ENCODE assay signal across 14 mouse cellular contexts in the genomic region with DNA sequence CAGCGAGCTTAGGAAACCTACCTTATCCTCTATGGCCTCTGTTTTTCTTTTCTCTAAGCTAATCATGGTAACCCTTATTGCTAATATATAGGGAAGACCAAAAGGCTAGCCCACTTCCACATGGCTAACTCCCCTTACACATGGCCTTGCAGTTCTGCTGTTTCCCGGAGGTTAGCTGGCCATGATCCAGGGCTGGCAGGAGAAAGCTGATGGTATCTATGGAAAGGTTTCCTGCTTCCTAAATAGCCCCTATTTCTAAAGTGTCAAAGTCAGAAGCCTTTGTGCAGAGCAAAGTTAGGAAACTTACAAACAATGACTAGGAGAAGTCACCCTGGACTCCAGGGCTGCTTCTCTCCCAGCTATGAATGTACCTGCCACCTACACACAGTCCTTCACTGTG.
DNase-seq lines count a peak whose midpoint lies in the region; ATAC-seq and TF ChIP-seq lines count a peak whose summit lies in the region.
"Had no signal": no experiment of that assay in that cellular context is flagged by ENCODE, and none has a peak within 500 bp of the region (broad histone marks: within the 10 kb centered on the region; RNA-seq: fewer than 3 reads in every experiment).

No protein-coding gene starts in this region.

- no peak overlapping the region for H3K4me2 ChIP-seq in lung, embryonic 16.5 days (ENCODE audit: low read depth, low read length)
- no peak overlapping the region for H3K4me2 ChIP-seq in kidney, embryonic 14.5 days (replicated peaks; ENCODE audit: low read depth, low read length)
- H3K4me2 ChIP-seq: heart, embryonic 15.5 days; liver, embryonic 13.5 days; neural tube, embryonic 13.5 days had no signal

- H3K4me1 ChIP-seq in lung, embryonic 16.5 days (replicated peaks; ENCODE audit: control insufficient read depth, insufficient read depth, low read length), result peaks cover 2% of the 10 kb centered on the region; the same call in 1 of the 2 replicates
- peaks cover 12% of the 10 kb centered on the region for H3K4me1 ChIP-seq in lung, adult 2 months (ENCODE audit: control insufficient read depth, insufficient read depth, low read length)
- H3K4me1 ChIP-seq in kidney, embryonic 14.5 days (ENCODE audit: control insufficient read depth, insufficient read depth, low read length), result no peaks in the 10 kb centered on the region
- H3K4me1 ChIP-seq: liver, embryonic 13.5 days; neural tube, embryonic 13.5 days had no signal

- TF ChIP-seq POLR2A in lung, adult 2 months (IDR thresholded peaks at IDR 0.05; ENCODE audit: borderline replicate concordance, extremely low read depth, low read depth, low read length), result no peak

- TF ChIP-seq CTCF in lung, adult 2 months (IDR thresholded peaks at IDR 0.05; ENCODE audit: insufficient read depth, low read length), result no peak

- no peaks in the 10 kb centered on the region for H3K9me3 ChIP-seq in lung, embryonic 16.5 days (ENCODE audit: control insufficient read depth, low read length)
- no peaks in the 10 kb centered on the region for H3K9me3 ChIP-seq in kidney, embryonic 14.5 days (ENCODE audit: control insufficient read depth, low read length)
- H3K9me3 ChIP-seq: heart, embryonic 15.5 days; liver, embryonic 13.5 days; neural tube, embryonic 13.5 days had no signal

- no peak overlapping the region for H3K4me3 ChIP-seq in lung, embryonic 16.5 days (ENCODE audit: low read length)
- H3K4me3 ChIP-seq in lung, adult 2 months (replicated peaks; ENCODE audit: extremely low read depth, low read depth, low read length), result no peak overlapping the region
- H3K4me3 ChIP-seq in kidney, embryonic 14.5 days (ENCODE audit: low read length), result no peak overlapping the region
- H3K4me3 ChIP-seq: heart, embryonic 15.5 days; liver, embryonic 13.5 days; neural tube, embryonic 13.5 days had no signal

- peak; percentile 39 for ATAC-seq in lung, embryonic 16.5 days (ENCODE audit: low read depth)
- ATAC-seq in kidney, embryonic 14.5 days (ENCODE audit: low FRiP score, low TSS enrichment), result no peak
- ATAC-seq: intestine, embryonic 16.5 days had no signal

- DNase-seq in cerebellum, postnatal 14 days, result peak; percentile 20 to 43
- DNase-seq in cerebellum, postnatal 36 days, result no peak
- no peak for DNase-seq in lung, adult 2 months
- DNase-seq in lung, postnatal 4 days, result peak; percentile 64 to 71
- DNase-seq in layer of hippocampus, adult 9-10 months (ENCODE audit: low spot score), result no peak
- no peak for DNase-seq in urinary bladder, postnatal 36 days (ENCODE audit: low spot score in 2 of 2)
- DNase-seq: cerebellum, adult 9-10 months; liver, embryonic 13.5 days; midbrain, embryonic 14.5 days had no signal

- WGBS in lung, embryonic 16.5 days, result 52% methylated on average over 2 of the region's 2 CpGs
- 54% methylated on average over 2 of the region's 2 CpGs for WGBS in lung, adult 2 months
- WGBS in kidney, embryonic 14.5 days, result 62% methylated on average over 2 of the region's 2 CpGs

- no peak overlapping the region for H3K27ac ChIP-seq in lung, embryonic 16.5 days (ENCODE audit: low read length)
- H3K27ac ChIP-seq in kidney, embryonic 14.5 days (ENCODE audit: low read depth, low read length), result peak overlapping the region; percentile 12; the same call in 1 of the 2 replicates
- H3K27ac ChIP-seq: heart, embryonic 15.5 days; liver, embryonic 13.5 days; neural tube, embryonic 13.5 days had no signal

- no peaks in the 10 kb centered on the region; the same call in 1 of the 2 replicates for H3K27me3 ChIP-seq in lung, embryonic 16.5 days (ENCODE audit: control insufficient read depth, insufficient read depth, low read depth, low read length)
- H3K27me3 ChIP-seq in kidney, embryonic 14.5 days (ENCODE audit: control insufficient read depth, insufficient read depth, low read length), result no peaks in the 10 kb centered on the region
- H3K27me3 ChIP-seq: heart, embryonic 15.5 days; neural tube, embryonic 13.5 days had no signal

- no peak overlapping the region for H3K9ac ChIP-seq in lung, embryonic 16.5 days (ENCODE audit: low read length)
- H3K9ac ChIP-seq in kidney, embryonic 14.5 days (ENCODE audit: low read depth, low read length), result no peak overlapping the region
- H3K9ac ChIP-seq: heart, embryonic 15.5 days; liver, embryonic 13.5 days; neural tube, embryonic 13.5 days had no signal

- H3K36me3 ChIP-seq in lung, embryonic 16.5 days (ENCODE audit: control insufficient read depth, insufficient read depth, low read length), result no peaks in the 10 kb centered on the region
- no peaks in the 10 kb centered on the region for H3K36me3 ChIP-seq in kidney, embryonic 14.5 days (ENCODE audit: control insufficient read depth, insufficient read depth, low read length)
- H3K36me3 ChIP-seq: heart, embryonic 15.5 days; liver, embryonic 13.5 days; neural tube, embryonic 13.5 days had no signal

Comparison
In these comparisons a context has a peak if more than half of its experiments do, and no peak if none do; other contexts are left out.
1. DNase-seq: peak in cerebellum, postnatal 14 days (2 of 2) and lung, postnatal 4 days (2 of 2); none in cerebellum, postnatal 36 days (0 of 2), lung, adult 2 months (single experiment), layer of hippocampus, adult 9-10 months (single experiment) and urinary bladder, postnatal 36 days (0 of 2).